Mouse (Mus musculus): Measurements from ENCODE around the gene Gmpr. TPM values are rescaled to one million over a fixed set of nuclear protein-coding genes. Genes with fewer than 3 reads are reported as not detected.
A peak's percentile ranks its signal among the peaks of the same experiment; 100 is the strongest.

The Gmpr gene
- polyA plus RNA-seq, 1 experiment: 7.6 TPM

- Histone ChIP-seq H3K4me3 (ENCODE audit: low read depth, low read length) (no peak overlapping the region), H3K4me1 (ENCODE audit: control insufficient read depth, insufficient read depth, low read length) (peaks cover 3% of the 10 kb centered on the region), H3K36me3 (ENCODE audit: control insufficient read depth, insufficient read depth, low read length, poor library complexity, severe bottlenecking) (no peaks in the 10 kb centered on the region), H3K27me3 (ENCODE audit: control insufficient read depth, insufficient read depth, low read length, poor library complexity, severe bottlenecking) (no peaks in the 10 kb centered on the region), H3K9me3 (replicated peaks; ENCODE audit: control insufficient read depth, insufficient read depth, low read length, poor library complexity, severe bottlenecking) (no peaks in the 10 kb centered on the region), H3K27ac (ENCODE audit: insufficient read depth, low read length) (no peak overlapping the region), H3K9ac (ENCODE audit: low read depth, poor library complexity, severe bottlenecking) (no peak overlapping the region)
- TF ChIP-seq CTCF (IDR thresholded peaks at IDR 0.05; ENCODE audit: low read depth, low read length): no peak
- no peak for TF ChIP-seq EP300 (IDR thresholded peaks at IDR 0.05; ENCODE audit: insufficient read depth, low read depth, low read length)
- TF ChIP-seq POLR2A (IDR thresholded peaks at IDR 0.05; ENCODE audit: insufficient read depth, low read length): no peak
Observed at GRCm38 (mm10) chr13:45514115-45514514, 6.9 kb downstream of the Gmpr start.

DNA sequence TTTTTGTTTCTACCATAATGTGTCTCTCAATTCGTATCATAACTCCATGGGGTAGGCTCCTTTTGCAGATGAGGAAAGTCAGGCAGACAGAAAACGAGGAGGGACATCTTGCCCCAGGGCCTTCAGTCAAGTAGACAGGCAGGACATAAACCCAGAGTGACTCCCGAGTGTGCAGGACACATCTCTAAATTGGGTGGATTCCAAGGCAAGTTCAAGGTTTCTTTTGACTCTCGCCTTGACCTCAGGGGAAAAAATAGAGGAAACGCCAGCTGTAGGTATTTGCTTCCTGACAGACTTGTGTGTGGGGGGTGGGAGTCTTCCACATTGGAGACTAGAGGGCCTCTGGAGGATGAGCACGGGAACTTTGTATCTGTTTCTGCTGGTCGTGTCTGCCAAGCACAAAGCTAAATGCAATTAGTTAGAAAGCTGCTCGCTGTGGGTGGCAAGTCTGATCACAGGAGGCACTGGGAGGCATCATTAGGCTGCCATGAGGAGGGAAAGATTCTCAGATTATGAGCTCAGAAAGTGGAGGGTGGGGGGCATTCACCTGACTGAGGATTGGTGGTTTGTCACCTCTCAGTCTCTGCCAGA, 7.7 kb downstream of the Gmpr start:
- no peak overlapping the region for H3K27ac ChIP-seq (ENCODE audit: insufficient read depth, low read length)
- no peaks in the 10 kb centered on the region for H3K36me3 ChIP-seq (ENCODE audit: control insufficient read depth, insufficient read depth, low read length, poor library complexity, severe bottlenecking)
- H3K4me3 ChIP-seq (ENCODE audit: low read depth, low read length): no peak overlapping the region
- TF ChIP-seq EP300 (IDR thresholded peaks at IDR 0.05; ENCODE audit: insufficient read depth, low read depth, low read length): no peak
- TF ChIP-seq POLR2A (IDR thresholded peaks at IDR 0.05; ENCODE audit: insufficient read depth, low read length): no peak
- TF ChIP-seq CTCF (IDR thresholded peaks at IDR 0.05; ENCODE audit: low read depth, low read length): no peak
- H3K27me3 ChIP-seq (ENCODE audit: control insufficient read depth, insufficient read depth, low read length, poor library complexity, severe bottlenecking): no peaks in the 10 kb centered on the region
- no peaks in the 10 kb centered on the region for H3K9me3 ChIP-seq (replicated peaks; ENCODE audit: control insufficient read depth, insufficient read depth, low read length, poor library complexity, severe bottlenecking)
- peaks cover 3% of the 10 kb centered on the region for H3K4me1 ChIP-seq (ENCODE audit: control insufficient read depth, insufficient read depth, low read length)
- H3K9ac ChIP-seq (ENCODE audit: low read depth, poor library complexity, severe bottlenecking): no peak overlapping the region

DNA sequence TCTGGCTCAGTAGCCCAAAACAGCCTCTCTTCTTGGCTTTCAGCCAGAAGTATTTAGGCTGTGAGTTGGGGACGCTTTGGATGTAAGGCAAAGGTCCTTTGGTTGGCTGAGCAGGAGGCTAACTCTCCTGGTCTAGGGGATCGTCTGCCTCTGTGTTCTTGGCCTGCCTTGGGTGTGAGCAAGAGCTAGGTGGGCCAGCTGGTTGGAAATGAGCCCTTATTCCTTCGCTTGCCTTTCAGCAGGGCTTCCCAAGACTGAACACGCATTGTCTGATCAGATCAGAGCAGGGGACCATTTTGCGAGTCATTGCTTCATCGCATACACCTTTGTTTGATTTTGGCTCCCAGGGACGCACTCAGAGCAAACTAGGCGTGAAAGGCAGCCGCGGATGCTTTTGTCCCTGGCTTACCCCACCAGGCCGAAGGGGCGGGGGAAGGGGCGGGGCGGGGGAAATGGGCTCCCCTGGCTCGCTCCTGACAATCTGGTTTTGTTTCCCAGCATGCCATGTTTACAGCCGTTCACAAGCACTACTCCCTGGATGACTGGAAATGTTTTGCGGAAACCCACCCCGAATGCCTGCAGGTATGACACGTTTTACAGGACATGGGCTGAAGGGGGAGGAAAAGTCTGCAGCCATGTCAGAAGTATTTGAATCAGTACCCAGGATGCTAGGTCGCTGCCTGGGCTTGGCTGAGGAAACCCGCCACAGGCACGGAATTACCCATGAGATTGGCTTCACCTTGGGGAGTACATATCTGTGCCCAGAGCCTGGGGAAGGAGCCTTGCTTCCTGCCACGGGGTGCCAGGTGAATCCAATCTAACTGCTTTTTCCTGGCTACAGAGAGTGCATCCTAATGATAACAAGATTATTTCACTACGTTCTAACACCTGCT, 9.5 kb downstream of the Gmpr start:
- TF ChIP-seq POLR2A (IDR thresholded peaks at IDR 0.05; ENCODE audit: insufficient read depth, low read length): no peak
- no peak for TF ChIP-seq EP300 (IDR thresholded peaks at IDR 0.05; ENCODE audit: insufficient read depth, low read depth, low read length)
- TF ChIP-seq CTCF (IDR thresholded peaks at IDR 0.05; ENCODE audit: low read depth, low read length): no peak
- H3K4me1 ChIP-seq (ENCODE audit: control insufficient read depth, insufficient read depth, low read length): no peaks in the 10 kb centered on the region
- H3K27ac ChIP-seq (ENCODE audit: insufficient read depth, low read length): no peak overlapping the region
- H3K27me3 ChIP-seq (ENCODE audit: control insufficient read depth, insufficient read depth, low read length, poor library complexity, severe bottlenecking): no peaks in the 10 kb centered on the region
- H3K9ac ChIP-seq (ENCODE audit: low read depth, poor library complexity, severe bottlenecking): peak overlapping the region; percentile 36; the same call in 1 of the 2 replicates
- no peaks in the 10 kb centered on the region for H3K9me3 ChIP-seq (replicated peaks; ENCODE audit: control insufficient read depth, insufficient read depth, low read length, poor library complexity, severe bottlenecking)
- no peaks in the 10 kb centered on the region for H3K36me3 ChIP-seq (ENCODE audit: control insufficient read depth, insufficient read depth, low read length, poor library complexity, severe bottlenecking)
- H3K4me3 ChIP-seq (ENCODE audit: low read depth, low read length): peak overlapping the region; percentile 58

- H3K27ac ChIP-seq (ENCODE audit: insufficient read depth, low read length): no peak overlapping the region
Observed at GRCm38 (mm10) chr13:45524305-45524704, 17.1 kb downstream of the Gmpr start.

GRCm38 (mm10) chr13:45524791-45525435, 17.7 kb downstream of the Gmpr start:
- Histone ChIP-seq H3K4me3 (ENCODE audit: low read depth, low read length) (no peak overlapping the region), H3K36me3 (ENCODE audit: control insufficient read depth, insufficient read depth, low read length, poor library complexity, severe bottlenecking) (no peaks in the 10 kb centered on the region), H3K9ac (ENCODE audit: low read depth, poor library complexity, severe bottlenecking) (no peak overlapping the region), H3K27me3 (ENCODE audit: control insufficient read depth, insufficient read depth, low read length, poor library complexity, severe bottlenecking) (no peaks in the 10 kb centered on the region), H3K4me1 (ENCODE audit: control insufficient read depth, insufficient read depth, low read length) (no peaks in the 10 kb centered on the region), H3K27ac (ENCODE audit: insufficient read depth, low read length) (no peak overlapping the region), H3K9me3 (replicated peaks; ENCODE audit: control insufficient read depth, insufficient read depth, low read length, poor library complexity, severe bottlenecking) (no peaks in the 10 kb centered on the region)
- TF ChIP-seq CTCF (IDR thresholded peaks at IDR 0.05; ENCODE audit: low read depth, low read length): no peak

More at GRCm38 (mm10) chr13:45524305-45524704, 17.1 kb downstream of the Gmpr start:
- Histone ChIP-seq H3K9me3 (replicated peaks; ENCODE audit: control insufficient read depth, insufficient read depth, low read length, poor library complexity, severe bottlenecking) (no peaks in the 10 kb centered on the region), H3K4me1 (ENCODE audit: control insufficient read depth, insufficient read depth, low read length) (no peaks in the 10 kb centered on the region), H3K4me3 (ENCODE audit: low read depth, low read length) (no peak overlapping the region), H3K9ac (ENCODE audit: low read depth, poor library complexity, severe bottlenecking) (no peak overlapping the region), H3K27me3 (ENCODE audit: control insufficient read depth, insufficient read depth, low read length, poor library complexity, severe bottlenecking) (no peaks in the 10 kb centered on the region), H3K36me3 (ENCODE audit: control insufficient read depth, insufficient read depth, low read length, poor library complexity, severe bottlenecking) (no peaks in the 10 kb centered on the region)
- TF ChIP-seq CTCF (IDR thresholded peaks at IDR 0.05; ENCODE audit: low read depth, low read length) (no peak), EP300 (IDR thresholded peaks at IDR 0.05; ENCODE audit: insufficient read depth, low read depth, low read length) (no peak), POLR2A (IDR thresholded peaks at IDR 0.05; ENCODE audit: insufficient read depth, low read length) (no peak)
